13 mouse cellular contexts compared by ENCODE assay signal in the genomic region with DNA sequence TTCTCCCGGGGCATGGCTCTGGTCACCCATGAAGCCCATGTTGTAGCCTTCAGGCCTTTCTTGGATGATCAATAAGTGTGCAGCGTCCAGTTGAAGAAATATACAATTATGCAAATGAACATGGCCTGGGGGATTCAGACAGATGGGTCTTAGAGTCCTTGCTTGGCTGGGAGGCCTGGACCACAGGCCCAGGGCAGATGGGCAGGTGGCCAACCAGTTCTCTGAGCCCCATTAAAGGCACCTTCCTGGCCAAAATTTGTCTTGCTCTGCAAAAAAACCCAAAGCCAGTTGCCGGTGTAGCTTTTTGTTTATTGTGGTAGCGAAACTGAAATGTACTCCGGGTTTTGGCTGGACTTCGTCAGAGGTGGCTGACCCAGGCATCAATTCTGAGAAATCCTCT.
"Had no signal": no experiment of that assay in that cellular context is flagged by ENCODE, and none has a peak within 500 bp of the region (broad histone marks: within the 10 kb centered on the region; RNA-seq: fewer than 3 reads in every experiment).

No protein-coding gene starts in this region.

- H3K27ac ChIP-seq: intestine, embryonic 15.5 days; kidney, embryonic 15.5 days; limb, embryonic 13.5 days; liver, embryonic 14.5 days; neural tube, embryonic 13.5 days; stomach, postnatal 0 days had no signal

- H3K9me3 ChIP-seq: intestine, embryonic 15.5 days; kidney, embryonic 15.5 days; limb, embryonic 13.5 days; neural tube, embryonic 13.5 days had no signal

- ATAC-seq: intestine, embryonic 15.5 days had no signal

- H3K4me2 ChIP-seq: intestine, embryonic 15.5 days; kidney, embryonic 15.5 days; limb, embryonic 13.5 days; neural tube, embryonic 13.5 days had no signal

- H3K27me3 ChIP-seq: intestine, embryonic 15.5 days had no signal

- H3K4me1 ChIP-seq: intestine, embryonic 15.5 days; limb, embryonic 13.5 days had no signal

- DNase-seq: kidney, adult 18-20 months; kidney, postnatal 25 days; layer of hippocampus, postnatal 36 days; lung, adult 18-20 months; right cerebral cortex, postnatal 14 days; thymus, adult 2 months; thymus, postnatal 25 days had no signal

- H3K9ac ChIP-seq: intestine, embryonic 15.5 days; kidney, embryonic 15.5 days; limb, embryonic 13.5 days; liver, embryonic 14.5 days; neural tube, embryonic 13.5 days had no signal

- H3K36me3 ChIP-seq: intestine, embryonic 15.5 days; kidney, embryonic 15.5 days; limb, embryonic 13.5 days; neural tube, embryonic 13.5 days had no signal

- H3K4me3 ChIP-seq: intestine, embryonic 15.5 days; kidney, embryonic 15.5 days; limb, embryonic 13.5 days; neural tube, embryonic 13.5 days had no signal
